Mouse (Mus musculus) heart, postnatal 25 days (tissue): ENCODE results near the gene Bgn. TPM values are rescaled to one million over a fixed set of nuclear protein-coding genes. Genes with fewer than 3 reads are reported as not detected.

Source experiments
- DNase-seq: peaks from one replicate; pipeline ENCODE4 v3.0.0; 2022; ENCODE audit warnings: low spot score
- intact Hi-C: fragments of 180-260 bp; cut with DNase I; formaldehyde crosslinking; loops from one replicate; pipeline ENCODE4 v1.15.1; 2025
- total RNA-seq, 2 experiments: library from RNA; stranded (reverse); gene quantifications; 2 replicates each; pipeline ENCODE4 v1.2.3; 2021

The Bgn gene
- 100 to 1,000 TPM; 213 to 224 TPM for total RNA-seq

DNA sequence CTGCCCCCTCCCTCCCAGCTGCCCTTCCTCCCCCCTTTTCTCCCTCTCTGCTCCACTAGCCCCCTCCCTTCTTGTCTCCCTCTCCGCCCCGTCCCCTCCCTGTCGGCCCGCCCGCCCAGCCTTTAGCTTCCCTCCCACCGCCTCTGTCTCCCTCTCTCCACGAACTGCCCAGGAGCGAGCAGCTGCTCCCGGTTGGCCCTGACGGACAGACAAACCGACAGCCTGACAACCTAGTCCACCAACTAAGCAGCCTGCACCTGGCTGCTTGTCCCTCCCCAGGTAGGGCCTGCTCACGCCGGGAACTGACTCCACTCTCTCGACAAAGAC, at the start of gene Bgn:
Gene Bgn (plus strand): TSS at position 119 of the 327 bp plus-strand sequence.
- DNase-seq: no peak
- intact Hi-C loops: no loop called here

DNA sequence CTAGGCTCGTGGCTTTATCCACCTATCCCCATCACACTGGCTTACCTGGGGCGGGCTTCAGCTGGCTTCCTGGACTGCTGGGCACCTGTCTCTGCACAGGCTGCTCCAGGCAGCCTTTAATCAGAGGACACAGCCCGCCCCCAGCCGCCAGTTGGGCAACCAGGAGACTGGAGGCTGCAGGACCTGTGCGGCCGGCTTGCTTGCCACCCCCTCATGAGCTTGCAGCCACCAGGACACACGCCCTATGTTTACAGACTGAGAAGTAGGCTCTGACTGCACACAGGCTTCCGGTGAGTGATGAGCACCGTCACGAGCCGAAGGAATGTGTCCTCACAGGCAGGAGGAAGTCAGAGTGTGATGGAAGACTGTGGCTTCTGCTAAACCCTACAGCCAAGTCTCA, 48.1 kb upstream of the Bgn start, which contains the start of gene Trex2:
Gene Trex2 (minus strand): TSS at position 93 of the 400 bp plus-strand sequence.
- no peak for DNase-seq
- intact Hi-C loops: loop anchor here (10.0 kb wide), 1 partner anchor 380 kb away; no protein-coding TSS in a partner anchor

DNA sequence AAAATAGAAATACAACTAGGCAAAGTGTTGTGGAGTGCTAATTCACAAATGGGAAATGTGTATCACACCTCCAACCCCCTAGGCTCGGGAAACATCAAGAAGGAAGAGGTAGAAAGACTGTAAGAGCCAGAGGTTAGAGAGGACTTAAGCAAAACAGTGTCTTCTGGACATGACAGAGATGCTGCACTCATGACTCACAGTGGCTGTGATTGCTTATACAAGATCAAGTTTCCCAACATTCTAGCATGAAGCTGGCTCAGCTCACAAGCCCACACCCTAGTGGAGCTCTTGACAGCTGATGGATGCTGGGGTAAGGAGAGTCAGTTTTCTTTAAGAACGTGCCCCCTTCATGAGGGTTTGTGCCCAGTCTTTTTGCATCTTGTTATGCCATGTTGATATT, 42.0 kb upstream of the Bgn start:
- DNase-seq: no peak
- intact Hi-C loops: no loop called here

DNA sequence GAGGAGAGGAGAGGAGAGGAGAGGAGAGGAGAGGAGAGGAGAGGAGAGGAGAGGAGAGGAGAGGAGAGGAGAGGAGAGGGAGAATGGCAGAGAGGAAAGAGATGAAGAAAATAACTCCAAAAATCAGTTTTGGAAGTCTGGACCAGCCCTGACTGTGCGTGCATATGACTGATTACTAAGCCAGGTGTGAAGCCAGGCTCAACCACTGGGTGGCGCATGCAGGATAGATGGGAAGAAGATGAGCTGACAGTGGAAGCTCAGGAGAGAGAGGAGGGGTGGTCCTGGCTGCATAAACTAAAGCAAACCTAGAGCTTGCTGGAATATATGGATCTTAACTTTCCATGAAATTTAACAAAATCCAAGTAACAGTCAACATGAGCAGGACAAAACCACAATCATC, 31.5 kb upstream of the Bgn start:
- intact Hi-C loops: loop anchor here (1.0 to 10.0 kb wide), 2 partner anchors 41 to 203 kb away; no protein-coding TSS in a partner anchor
- no peak for DNase-seq

DNA sequence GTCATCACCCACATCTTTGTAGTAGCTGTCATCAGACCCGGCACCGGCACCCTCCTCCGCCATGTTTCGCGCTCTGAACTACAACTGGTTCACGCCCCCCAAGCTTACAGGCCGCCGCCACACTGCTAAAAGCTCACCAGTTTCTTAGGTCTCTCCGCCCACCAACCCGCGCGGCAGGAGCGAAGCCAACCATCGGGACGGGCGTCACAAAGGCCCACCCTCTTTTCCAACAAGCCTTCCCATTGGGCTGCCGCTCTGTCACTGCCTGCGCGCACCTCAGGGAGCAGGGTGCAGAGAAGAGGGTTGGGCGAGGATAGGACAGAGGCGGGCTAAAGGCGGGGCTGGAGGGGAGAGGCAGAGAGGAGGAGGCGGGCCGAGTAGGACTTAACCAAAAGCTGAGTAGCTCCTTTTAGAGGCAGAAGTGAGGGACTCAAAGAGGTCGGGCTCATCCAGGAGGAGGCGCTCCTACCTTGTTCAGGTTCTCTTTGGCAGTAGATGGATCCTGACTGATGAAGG, 24.5 kb upstream of the Bgn start, which contains the start of gene Haus7:
Gene Haus7 (minus strand): TSS at position 168 of the 516 bp plus-strand sequence.
- peak; percentile 92 for DNase-seq
- intact Hi-C loops: loop anchor here (10.0 kb wide), 1 partner anchor 196 kb away; no protein-coding TSS in a partner anchor

DNA sequence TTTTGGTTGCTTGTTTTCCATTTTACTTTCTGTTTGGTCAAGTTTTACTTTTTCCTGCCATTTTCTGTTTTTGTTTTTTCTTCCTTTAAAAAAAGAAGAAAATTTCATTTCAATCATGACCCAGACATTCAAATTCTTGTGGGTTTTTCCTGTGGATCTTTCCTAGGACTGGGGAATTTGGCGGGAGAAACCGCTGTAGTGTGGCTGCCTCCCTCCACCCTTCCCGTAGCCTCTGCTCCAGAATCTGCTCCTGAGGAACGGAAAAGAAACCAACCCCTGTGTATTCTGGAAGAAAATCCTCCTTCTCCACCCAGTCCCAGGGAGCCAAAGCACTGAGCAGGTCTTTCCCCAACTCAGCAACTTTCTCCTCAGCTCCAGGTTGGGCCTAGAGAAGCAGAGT, 22.6 kb upstream of the Bgn start:
- DNase-seq: no peak
- intact Hi-C loops: no loop called here

DNA sequence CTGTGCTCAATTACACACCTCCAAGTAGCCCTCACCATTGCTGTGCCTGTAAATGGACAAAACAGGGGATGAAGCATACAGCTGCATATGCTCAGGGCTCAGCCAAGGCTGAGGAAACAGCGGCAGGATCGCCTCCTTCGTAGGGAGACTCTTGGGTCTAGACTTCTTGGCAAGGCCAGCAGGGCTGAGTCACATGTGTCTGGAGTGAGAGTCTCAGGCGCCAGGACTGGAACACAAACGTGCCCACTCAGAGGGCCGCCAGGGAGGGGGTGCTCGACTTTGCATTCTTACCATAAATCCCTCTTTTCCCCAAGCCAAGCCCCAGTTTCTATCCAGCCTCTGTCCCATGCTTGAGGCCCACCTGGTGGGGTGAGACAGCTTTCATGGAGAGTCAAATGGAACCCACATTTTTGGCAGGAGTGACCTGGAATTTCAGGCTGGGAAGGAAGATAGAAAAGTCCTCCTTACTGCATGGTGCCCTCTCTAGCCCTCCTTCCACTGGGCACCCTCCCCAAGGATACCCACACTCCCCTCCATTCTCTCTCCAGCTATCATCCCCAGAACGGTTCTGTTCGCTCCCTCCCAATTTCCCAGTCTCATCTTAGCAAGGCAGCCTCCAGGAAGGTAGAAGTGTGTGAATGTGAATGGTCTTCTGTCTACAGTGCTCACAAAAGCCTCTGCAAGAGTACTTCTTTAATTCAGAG, 17.8 kb upstream of the Bgn start:
- DNase-seq: peak; percentile 54
- intact Hi-C loops: no loop called here

DNA sequence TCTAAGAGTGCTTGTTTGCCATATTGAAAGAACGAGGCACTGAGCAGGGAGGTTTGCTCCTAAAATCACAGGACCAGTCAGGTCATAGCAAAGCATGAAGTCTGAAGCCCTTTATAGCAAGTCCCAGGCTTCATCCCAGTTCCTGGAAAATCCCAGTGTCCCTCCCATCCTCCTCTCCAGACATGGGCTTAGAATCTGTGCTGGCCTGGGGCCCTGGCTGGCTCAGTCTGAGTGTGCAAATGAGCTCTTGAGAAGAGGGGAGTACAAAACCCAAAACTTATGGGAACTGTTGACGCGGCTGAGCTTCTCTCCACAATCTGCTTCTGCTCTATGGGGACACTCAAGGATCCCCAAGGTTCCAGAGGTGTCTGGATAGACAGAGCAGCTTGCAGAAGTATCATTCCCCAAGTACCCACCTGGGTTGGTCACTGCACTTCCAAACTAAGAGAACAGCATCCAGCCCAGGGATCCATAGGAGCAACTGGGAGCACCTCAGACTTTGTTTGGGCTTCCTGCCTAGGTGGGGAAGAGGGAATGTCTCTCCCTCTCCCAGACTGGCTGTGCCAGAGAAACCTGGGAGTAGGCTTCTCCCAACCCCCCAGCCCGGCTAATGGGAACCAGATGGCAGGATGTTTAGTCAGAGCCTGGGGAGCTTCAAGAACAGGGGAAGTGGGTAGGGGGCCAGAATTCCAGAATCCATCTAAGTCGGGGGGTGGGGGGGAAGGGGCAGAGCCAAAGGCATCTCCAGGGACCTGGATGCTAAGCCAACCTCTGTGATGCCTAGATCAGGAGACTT, 15.8 kb upstream of the Bgn start:
- intact Hi-C loops: no loop called here
- peak; percentile 60 for DNase-seq

DNA sequence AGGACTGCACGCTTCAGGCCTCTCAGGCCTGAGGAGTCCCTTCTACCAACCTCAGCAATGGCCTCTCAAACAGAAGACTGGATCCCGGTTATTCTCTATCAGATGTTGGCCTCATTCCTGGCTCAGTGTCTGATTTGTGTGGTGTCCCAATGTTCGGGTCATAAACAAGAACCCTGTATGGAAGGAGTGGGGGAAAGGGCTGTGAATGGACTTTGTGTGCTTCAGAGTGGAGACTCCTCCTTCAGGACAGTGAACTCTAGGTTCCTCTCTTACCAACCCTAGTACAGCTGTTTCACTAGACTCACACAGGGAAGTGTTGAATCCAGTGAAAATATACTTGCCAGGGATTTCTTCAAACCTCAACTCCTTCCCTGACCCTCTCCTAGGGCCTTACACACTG, 15.1 kb upstream of the Bgn start:
- no peak for DNase-seq
- intact Hi-C loops: no loop called here

DNA sequence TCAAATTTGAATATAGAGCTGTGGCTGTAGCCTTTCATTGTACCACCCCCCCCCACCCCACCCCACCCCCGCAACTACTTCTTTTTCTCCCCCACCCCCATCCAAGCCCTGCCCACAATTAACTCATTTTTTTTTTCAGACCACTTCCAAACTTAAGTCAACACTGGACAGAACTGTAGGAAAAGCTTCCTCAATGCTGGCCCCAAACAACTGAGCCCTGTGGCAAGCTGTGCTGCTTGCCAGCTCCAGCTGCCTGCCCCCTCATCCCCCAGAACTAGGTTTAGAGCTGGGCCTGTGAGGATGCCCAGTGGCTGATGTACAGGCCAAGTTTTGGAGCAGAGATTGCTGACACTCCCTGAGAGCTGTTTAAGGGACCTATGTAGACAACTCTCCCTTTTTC, 14.7 kb upstream of the Bgn start:
- no peak for DNase-seq
- intact Hi-C loops: no loop called here

DNA sequence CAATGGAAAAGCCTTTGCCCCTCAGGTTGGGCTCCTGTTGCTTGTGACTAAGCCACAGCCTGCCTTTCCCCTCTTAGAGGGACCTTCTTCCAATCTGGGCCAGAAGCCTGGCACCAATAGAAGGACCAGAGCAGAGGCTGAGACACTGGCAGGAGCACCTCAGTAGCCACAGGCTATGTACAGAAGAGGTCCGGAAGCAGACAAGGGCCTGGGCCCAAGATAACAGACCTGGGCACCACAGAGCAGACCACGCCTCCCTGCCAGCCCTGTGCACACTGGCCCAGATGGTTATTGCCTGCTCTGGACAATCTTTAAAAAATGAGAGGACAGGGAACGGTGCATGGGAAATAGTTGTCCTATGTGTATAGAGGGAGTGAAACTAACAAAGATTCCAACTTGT, 11.6 kb upstream of the Bgn start:
- DNase-seq: no peak
- intact Hi-C loops: no loop called here

DNA sequence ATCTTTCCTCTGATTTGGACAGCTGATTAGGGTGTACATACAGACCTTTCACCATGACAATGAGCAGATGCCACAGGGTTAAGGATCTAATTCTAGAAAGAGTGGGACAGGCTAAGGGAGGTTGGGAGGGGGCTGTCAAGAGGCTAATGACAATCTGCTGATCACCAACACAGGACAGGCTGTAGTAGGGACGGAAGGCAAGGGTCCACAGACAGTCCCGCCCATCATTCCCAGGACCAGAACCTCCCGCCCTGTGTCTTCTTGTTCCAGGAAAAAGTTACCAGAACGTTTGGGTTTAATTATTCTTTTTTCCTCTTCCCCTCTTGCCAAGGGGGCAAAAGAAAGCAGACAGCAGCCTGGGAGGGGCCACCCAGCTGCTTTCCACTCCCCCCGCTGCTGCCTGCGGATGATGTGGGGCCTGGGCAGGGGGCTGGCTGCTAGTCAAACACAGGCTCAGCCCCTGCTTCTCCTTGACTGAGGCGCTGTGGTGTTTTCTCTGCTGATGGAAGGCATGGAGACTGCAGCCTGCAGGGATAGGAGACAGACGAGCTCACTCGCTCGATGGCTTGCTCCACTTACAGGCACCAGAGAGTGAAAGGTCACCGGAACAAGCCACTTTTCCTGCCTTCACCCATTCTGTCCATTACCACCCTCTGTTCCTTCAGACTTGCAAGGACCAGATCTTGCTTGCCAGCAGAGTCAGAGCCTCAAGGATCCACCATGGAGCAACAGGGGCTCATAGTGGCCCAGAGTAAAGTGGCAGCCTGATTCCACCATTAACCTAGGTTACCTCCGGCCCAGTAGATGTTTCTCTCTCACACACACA, 8.8 kb upstream of the Bgn start:
- intact Hi-C loops: no loop called here
- DNase-seq: no peak

DNA sequence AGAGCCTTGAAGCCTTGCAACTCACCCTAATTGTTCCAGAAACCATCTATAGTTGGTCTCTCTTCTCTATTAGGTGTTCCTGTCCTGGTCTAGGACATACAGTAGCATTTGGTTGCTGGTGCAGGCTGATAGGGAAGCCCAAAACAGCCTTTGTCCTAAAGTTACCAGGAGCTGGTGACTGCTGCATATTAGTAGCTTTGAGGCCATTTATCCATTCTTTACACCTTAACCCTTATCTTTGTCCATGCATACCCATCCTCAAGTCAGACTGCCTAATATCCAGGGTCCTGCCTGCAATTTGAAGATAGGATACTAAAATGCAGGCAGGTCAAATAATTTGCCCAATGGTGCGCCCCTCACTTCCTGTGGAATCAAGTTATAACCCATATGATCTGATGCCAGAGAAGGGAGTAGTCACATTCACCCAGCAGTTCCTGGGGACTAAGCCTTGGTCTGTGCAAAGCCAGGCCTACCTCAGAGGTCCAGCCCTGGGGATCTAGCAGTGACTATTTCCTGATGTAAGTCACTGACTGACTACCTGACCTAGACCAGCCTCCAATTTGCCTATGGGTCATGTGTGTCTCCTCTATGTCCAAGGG, 7.6 kb upstream of the Bgn start:
- DNase-seq: no peak
- intact Hi-C loops: no loop called here

DNA sequence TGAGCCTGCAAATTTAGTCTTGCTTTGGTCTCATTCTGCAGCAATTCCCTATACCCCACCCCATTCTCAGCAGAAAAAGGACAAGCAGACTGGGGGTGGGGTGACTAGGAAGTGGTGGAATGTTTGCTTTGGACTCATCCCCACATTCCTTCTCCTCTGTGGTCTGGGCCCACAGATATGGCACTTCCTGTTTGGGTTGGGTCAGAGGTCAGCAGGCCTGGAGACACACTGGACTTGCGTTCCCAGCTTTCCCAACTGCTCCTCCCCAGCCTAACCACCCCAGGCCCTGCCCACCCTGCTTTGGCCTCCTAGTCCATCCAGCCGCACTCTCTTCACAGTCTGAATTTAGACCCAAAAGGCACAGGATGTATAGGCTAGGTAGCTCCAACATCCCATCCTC, 6.8 kb upstream of the Bgn start:
- intact Hi-C loops: no loop called here
- DNase-seq: peak; percentile 63

DNA sequence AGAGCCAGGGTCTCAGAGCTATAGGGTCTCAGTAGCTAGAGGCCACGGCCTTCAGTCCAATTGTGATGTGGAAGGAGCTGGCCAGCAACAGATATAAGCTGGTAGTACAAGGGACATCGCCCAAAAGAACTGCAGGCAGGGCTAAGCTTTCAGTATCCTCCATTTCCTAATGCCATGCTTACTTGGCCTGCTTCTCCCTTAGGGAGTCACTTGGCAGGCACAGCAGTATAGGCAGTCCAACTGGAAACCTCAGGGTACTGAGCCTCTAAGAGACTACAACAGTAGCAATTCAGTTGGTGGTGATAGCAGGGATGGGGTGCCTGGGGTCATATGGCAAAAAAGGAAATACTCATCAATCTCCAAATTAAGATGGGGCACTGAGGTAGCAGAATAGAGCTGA, 5.9 kb upstream of the Bgn start:
- no peak for DNase-seq

DNA sequence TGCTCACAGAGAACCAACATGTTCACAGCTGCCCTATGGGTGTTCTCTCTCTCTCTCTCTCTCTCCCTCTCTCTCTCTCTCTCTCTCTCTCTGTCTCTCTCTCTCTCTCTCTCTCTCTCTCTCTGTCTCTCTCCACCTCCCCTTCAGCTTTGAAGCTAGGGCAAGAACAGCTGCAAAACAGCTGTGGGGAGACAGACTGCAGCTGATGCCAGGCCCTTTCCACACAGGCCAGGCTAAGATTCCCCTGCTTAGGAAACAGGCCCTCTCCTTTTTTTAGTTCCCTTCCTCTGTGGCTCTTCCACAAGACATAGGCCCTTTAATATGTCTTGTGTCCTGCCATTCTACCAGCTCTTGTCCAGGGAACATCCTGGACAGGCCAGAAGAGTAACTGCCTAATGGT, 3.7 kb upstream of the Bgn start:
- intact Hi-C loops: no loop called here
- DNase-seq: no peak

More for the DNA sequence above, 5.9 kb upstream of the Bgn start:
- intact Hi-C loops: no loop called here

DNA sequence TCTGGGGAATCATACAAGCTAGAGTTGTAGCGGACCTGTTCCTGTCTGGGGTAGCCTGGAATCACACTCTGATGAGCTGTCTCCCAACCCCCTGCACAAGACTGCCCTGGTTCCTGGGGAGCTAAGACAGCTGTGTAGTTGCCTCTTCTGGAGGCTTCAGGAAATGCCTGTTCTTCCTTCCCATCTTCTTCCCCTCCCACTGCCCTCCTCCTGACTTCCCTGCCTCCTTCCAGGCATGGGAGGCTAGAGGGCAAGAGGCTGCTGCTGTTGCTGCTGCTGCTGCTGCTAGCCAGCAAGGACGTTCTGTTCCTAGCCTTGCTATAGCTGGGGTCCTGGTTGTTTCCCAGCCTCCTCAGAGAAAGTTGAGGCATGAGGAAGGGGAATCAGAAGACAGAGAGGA, 3.1 kb upstream of the Bgn start:
- intact Hi-C loops: no loop called here
- no peak for DNase-seq

DNA sequence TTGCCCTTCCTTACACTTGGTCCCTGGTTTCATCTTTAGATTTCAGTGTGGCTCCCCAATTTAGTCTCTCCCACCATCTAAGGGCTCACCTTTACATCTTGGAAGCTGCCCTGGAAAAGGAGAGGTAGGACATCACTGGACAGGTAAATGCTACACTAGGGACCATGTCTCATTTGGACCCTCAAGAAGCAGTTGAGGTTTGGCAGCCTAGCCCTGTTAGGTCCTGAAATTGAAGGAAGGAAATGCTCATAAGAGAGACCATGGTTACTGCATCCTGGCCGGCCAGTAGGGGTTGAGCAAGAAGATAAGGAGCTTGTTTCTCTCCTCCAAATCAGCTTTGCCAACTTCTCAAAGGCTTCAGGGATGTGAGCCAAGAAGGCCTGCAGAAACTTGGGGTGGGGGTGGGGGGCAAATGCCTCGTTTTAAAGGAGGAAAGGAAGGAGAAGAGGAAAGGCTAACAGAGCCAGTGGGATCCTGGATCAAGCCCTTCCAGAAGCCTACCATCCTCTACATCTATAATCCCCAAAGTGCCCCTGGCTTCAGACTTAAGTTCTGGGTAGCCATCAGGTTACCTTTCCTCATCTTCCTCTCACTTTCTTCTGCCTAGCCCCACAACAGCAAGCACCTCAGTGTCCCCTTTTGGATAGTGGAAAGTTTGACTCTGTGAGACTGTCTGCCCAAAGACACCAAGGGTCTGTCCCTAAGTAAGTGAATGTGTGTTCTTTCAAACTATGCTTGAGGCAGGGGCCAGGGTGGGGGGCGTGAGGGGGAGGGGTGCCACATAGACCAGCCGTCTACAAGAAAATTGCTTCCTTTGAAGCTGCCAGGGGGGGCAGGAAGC, 539 bp upstream of the Bgn start:
- intact Hi-C loops: no loop called here
- DNase-seq: no peak

DNA sequence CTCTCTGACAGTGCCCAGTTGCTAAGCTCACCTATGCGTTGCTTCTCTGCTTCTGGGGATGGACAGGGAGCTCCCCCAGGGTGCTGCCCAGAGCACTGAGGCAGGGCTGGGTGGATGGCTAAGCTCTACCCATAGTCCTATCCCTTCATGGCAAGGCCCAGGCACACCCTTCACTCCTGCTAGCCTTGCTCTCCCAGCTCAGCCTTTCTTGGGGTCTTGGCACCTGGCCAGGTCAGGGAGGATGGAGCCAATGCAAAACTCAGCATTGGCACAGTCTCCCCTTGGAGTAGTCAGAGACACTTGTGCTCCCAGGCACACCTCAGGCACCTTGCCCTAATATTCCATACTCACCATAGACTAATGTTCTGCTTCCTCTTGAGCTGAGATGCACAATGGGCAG, 674 bp downstream of the Bgn start:
- intact Hi-C loops: no loop called here

More for the DNA sequence above, 674 bp downstream of the Bgn start:
- DNase-seq: no peak
